Mouse (Mus musculus): ENCODE data around the gene Htra3. TPM values are rescaled to one million over a fixed set of nuclear protein-coding genes. Genes with fewer than 3 reads are reported as not detected.

Htra3 gene
- 10 to 100 TPM; 39.4 to 40.5 TPM for total RNA-seq (2021)
- long read RNA-seq, experiment 1, transcript Htra3-201 (9 exons, 2,750 nt), result major isoform, 22 of 41 reads
- long read RNA-seq, experiment 1, partial matches to known transcripts, result 6 of 41 reads
- long read RNA-seq, experiment 1, other reads (novel, unspliced or antisense), result 9 of 41 reads
- long read RNA-seq, experiment 2, transcript Htra3-201 (9 exons, 2,750 nt), result major isoform, 24 of 32 reads
- long read RNA-seq, experiment 2, partial matches to known transcripts, result 2 of 32 reads
- long read RNA-seq, experiment 2, other reads (novel, unspliced or antisense), result 4 of 32 reads

GRCm38 (mm10) chr5:35679256-35680155 lies at the start of gene Htra3:
Gene Htra3, minus strand, starts transcription at chr5:35679782.
- intact Hi-C loops (cut with DNase I), result loop anchor here (1.0 kb wide), 1 partner anchor 84 kb away; no protein-coding TSS in a partner anchor
- DNase-seq, result peak; percentile 63 to 73

- DNase-seq, result peak; percentile 36 to 47
- intact Hi-C loops (cut with DNase I), result no loop called here
These were observed 49.4 kb upstream of the Htra3 start for GRCm38 (mm10) chr5:35728957-35729460.

DNA sequence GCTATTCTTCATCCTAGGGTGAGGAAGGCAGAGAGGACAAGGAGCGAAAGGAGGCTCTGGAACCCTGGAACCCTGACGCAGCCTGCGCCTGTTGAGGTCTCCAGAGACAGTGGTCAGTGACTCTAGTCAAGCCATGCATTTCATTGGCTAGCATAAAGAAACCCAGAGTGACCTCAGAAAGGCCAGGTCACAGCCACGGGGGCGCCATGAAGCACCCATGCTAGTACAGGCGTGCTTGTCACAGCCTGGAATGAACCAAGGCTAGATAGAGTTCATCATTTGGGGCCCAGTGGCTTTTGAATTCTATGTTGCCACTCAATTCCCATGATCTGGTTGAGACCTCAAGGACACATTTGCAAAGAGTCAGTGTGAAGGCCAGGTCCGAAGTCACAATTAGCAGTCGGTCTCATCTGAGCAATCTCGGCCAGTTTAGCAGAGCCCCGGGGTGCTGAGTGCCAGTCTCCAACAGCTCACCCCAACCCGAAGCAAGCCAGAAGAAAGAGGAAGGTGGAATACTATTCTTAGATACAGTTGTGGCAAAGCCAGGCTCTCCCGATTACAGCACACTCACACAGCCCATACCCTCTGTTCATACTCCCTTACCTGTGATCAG lies 48.9 kb upstream of the Htra3 start:
- intact Hi-C loops (cut with DNase I), result no loop called here

DNA sequence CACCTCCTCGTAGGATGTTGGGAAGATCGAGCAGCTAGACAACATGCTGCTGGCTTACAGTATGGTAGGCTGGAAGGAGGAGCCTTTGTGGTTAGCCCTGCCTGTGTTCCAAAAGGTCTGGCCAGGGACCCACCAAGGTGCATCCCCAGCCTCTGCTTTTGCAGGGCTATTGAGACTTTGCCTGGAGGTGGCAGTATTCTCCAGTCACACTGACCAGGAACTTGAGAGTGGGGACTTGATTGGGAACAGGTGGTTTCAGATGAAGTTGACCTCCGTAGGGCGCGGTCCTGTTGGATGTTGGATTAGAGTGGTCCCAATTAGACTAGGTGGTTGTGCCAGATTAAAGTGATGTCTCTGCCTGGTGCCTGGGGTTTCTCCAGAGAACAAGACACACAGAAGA lies 47.9 kb upstream of the Htra3 start:
- no peak for DNase-seq
- intact Hi-C loops (cut with DNase I), result no loop called here

More for the DNA sequence above, 48.9 kb upstream of the Htra3 start:
- DNase-seq, result no peak

- intact Hi-C loops (cut with DNase I), result no loop called here
- DNase-seq, result no peak
These were observed 46.3 kb upstream of the Htra3 start for GRCm38 (mm10) chr5:35725840-35726239.

DNA sequence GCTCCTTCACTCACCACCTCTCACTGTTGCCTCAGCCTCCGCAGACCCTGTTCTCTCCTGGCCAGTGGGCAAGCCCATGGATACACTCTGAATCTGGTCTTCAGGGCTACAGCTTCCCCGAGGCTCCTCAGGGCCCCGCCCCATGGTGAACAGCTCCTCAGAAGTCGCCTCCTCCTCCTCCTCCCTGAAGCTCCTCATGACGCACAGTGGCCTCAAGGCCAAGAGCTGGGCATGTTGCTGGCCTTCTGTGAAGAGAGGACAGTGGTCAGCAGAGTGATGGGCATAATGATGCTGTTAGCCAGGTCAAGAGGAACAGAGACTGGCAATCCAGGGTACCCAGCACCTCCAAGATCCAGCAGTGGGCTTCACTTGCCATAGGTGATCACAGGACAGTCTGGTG lies 44.3 kb upstream of the Htra3 start:
- no peak for DNase-seq
- intact Hi-C loops (cut with DNase I), result no loop called here

DNA sequence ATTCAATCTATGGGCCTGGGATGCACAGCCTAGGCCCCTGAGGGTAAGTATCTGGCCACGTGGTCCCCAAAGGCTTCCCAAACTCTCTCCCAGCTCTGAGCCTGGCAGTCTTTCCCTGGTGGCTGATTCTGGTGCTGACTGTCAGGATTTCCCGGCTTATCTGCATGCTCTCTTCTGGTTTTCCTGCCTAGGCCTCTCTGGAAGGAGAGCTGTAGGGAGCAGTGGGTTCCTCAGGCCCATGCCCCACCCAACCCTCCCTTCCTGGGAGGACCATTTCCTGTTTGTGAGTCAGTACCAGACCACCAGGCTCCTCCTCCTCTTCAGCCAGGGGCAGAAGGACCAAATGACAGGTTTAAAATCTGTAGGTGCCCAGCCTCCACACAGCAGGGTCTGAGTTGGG lies 43.1 kb upstream of the Htra3 start:
- intact Hi-C loops (cut with DNase I), result no loop called here
- DNase-seq, result no peak

DNA sequence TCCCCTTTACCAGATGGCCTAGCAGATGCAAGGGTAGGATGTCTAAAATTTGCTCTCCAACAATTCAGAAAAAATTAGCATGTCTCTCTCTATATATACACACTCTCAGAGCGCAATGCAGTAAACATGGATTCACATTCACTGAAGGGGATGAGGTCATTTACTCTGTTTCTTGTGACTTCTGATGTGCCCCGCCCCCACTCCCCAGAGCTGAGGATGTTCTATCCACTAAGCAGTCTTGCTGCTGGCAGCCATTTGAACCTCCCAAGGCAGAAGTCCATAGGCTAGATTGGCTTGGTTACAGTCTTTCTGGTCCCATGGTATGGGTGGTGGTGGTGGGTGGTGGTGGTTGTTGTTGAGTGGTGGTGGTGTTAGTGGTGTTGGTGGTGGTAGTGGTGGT lies 42.4 kb upstream of the Htra3 start:
- DNase-seq, result no peak
- intact Hi-C loops (cut with DNase I), result no loop called here

DNA sequence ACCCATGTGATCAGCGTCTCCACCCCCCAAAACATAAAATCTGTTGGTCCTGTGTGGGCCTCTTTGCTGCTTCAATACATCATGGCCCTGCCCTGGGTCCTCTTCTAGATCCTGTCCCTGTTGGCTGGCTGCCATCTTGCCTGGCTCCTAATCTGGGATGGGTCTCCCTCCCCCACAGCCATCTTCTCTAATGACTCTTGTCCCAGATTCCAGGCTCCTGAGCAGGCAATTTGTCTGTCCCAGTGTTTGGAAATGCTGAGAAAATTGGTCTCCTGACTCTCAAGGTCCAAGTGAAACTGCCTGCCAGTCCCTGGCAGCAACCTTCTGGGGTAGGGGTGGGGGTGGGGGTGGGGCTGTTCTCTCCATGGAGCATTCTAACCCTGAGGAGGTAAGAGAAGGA lies 40.3 kb upstream of the Htra3 start:
- intact Hi-C loops (cut with DNase I), result loop anchor here (2.0 kb wide), 1 partner anchor 35 kb away; no protein-coding TSS in a partner anchor
- DNase-seq, result no peak

- intact Hi-C loops (cut with DNase I), result loop anchor here (2.0 kb wide), 1 partner anchor 35 kb away; no protein-coding TSS in a partner anchor
- no peak for DNase-seq
These were observed 39.8 kb upstream of the Htra3 start for GRCm38 (mm10) chr5:35719343-35719742.

GRCm38 (mm10) chr5:35718817-35719216 lies 39.2 kb upstream of the Htra3 start:
- no peak for DNase-seq
- intact Hi-C loops (cut with DNase I), result loop anchor here (2.0 kb wide), 1 partner anchor 36 kb away; no protein-coding TSS in a partner anchor

- intact Hi-C loops (cut with DNase I), result loop anchor here (2.0 kb wide), 1 partner anchor 37 kb away; no protein-coding TSS in a partner anchor
- DNase-seq, result no peak
These were observed 38.4 kb upstream of the Htra3 start for GRCm38 (mm10) chr5:35717946-35718345.

- no peak for DNase-seq
- intact Hi-C loops (cut with DNase I), result no loop called here
These were observed 37.9 kb upstream of the Htra3 start for GRCm38 (mm10) chr5:35717455-35717854.

GRCm38 (mm10) chr5:35713649-35714354 lies 34.2 kb upstream of the Htra3 start:
- peak; percentile 50 to 54 for DNase-seq
- intact Hi-C loops (cut with DNase I), result loop anchor here (2.0 kb wide), 1 partner anchor 115 kb away; no protein-coding TSS in a partner anchor

GRCm38 (mm10) chr5:35712517-35712916 lies 32.9 kb upstream of the Htra3 start:
- no peak for DNase-seq
- intact Hi-C loops (cut with DNase I), result loop anchor here (2.0 kb wide), 1 partner anchor 114 kb away; no protein-coding TSS in a partner anchor

- intact Hi-C loops (cut with DNase I), result no loop called here
- DNase-seq, result no peak
These were observed 31.3 kb upstream of the Htra3 start for GRCm38 (mm10) chr5:35710931-35711330.

- no peak for DNase-seq
- intact Hi-C loops (cut with DNase I), result no loop called here
These were observed 30.9 kb upstream of the Htra3 start for GRCm38 (mm10) chr5:35710481-35710880.

GRCm38 (mm10) chr5:35705411-35705810 lies 25.8 kb upstream of the Htra3 start:
- intact Hi-C loops (cut with DNase I), result no loop called here

DNA sequence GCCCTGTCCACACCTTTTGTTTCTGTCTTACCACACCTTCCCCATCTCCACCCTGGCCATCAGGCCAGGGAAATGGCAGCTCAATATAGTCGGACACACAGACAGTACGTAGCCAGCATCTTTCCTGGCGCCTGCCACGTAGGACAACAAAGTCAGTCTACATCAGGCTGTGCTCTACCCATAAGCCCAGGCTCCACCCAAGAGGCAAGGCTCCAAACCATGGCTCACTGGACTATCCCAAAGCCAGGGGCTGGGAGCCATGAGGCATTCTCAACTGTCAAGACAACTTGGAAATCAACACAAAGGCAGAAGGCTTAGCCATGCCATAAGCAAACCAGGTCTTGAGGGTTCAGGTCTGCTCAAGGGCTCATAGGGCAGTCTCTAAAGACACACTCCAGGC lies 24.2 kb upstream of the Htra3 start:
- DNase-seq, result no peak
- intact Hi-C loops (cut with DNase I), result loop anchor here (5.0 kb wide), 1 partner anchor 48 kb away; no protein-coding TSS in a partner anchor

More at GRCm38 (mm10) chr5:35705411-35705810, 25.8 kb upstream of the Htra3 start:
- no peak for DNase-seq

- intact Hi-C loops (cut with DNase I), result loop anchor here (5.0 kb wide), 1 partner anchor 49 kb away; no protein-coding TSS in a partner anchor
- no peak for DNase-seq
These were observed 23.6 kb upstream of the Htra3 start for GRCm38 (mm10) chr5:35703183-35703582.

Measured in gastrocnemius, postnatal 36 days (tissue).